Mouse (Mus musculus) stomach, postnatal 0 days (tissue): Measurements from ENCODE around the gene Ccdc149. TPM values are rescaled to one million over a fixed set of nuclear protein-coding genes. Genes with fewer than 3 reads are reported as not detected.

Experiments used
- ATAC-seq: fragments of 200-750 bp; cut with Nextera tagmentation; 2 replicates; pipeline ENCODE4 v1.8.0; 2017; ENCODE audit not compliant: low FRiP score, low TSS enrichment
- DNase-seq: peaks from one replicate; pipeline ENCODE4 v3.0.0-alpha.2; 2016; ENCODE audit warnings: low spot score
- H3K27ac ChIP-seq: fragments of 300-500 bp; sonication (generic); replicated peaks from 2 replicates; pipeline ENCODE4 v1.5.1; 2014; ENCODE audit warnings: mild to moderate bottlenecking, control low read depth
- H3K27me3 ChIP-seq: fragments of 300-500 bp; sonication (generic); 2 replicates; pipeline ENCODE4 v1.6.1; 2014; ENCODE audit warnings: low read length; ENCODE audit not compliant: control insufficient read depth, insufficient read depth
- H3K36me3 ChIP-seq: fragments of 300-500 bp; sonication (generic); 2 replicates; pipeline ENCODE4 v1.6.1; 2014; ENCODE audit warnings: low read length, mixed read lengths; ENCODE audit not compliant: control insufficient read depth, insufficient read depth
- H3K4me1 ChIP-seq: fragments of 300-500 bp; sonication (generic); replicated peaks from 2 replicates; pipeline ENCODE4 v1.6.1; 2014; ENCODE audit warnings: antibody characterized with exemption; ENCODE audit not compliant: control insufficient read depth, insufficient read depth
- H3K4me2 ChIP-seq: fragments of 300-500 bp; sonication (generic); replicated peaks from 2 replicates; pipeline ENCODE4 v1.6.1; 2014; ENCODE audit warnings: low read depth, mild to moderate bottlenecking, control low read depth, moderate library complexity
- H3K4me3 ChIP-seq: fragments of 300-500 bp; sonication (generic); 2 replicates; pipeline ENCODE4 v1.5.1; 2014; ENCODE audit warnings: low read depth, low read length, control low read depth
- H3K9ac ChIP-seq: fragments of 300-500 bp; sonication (generic); 2 replicates; pipeline ENCODE4 v1.6.1; 2014; ENCODE audit warnings: mild to moderate bottlenecking, low read length, control low read depth, mixed read lengths
- H3K9me3 ChIP-seq: fragments of 300-500 bp; sonication (generic); 2 replicates; pipeline ENCODE4 v1.6.1; 2016; ENCODE audit warnings: low read length; ENCODE audit not compliant: control insufficient read depth
- CTCF ChIP-seq: IDR thresholded peaks from 2 replicates; pipeline ENCODE4 v1.5.1; 2016; ENCODE audit warnings: antibody characterized with exemption, low read depth, mild to moderate bottlenecking, moderate library complexity
- EP300 ChIP-seq: optimal IDR thresholded peaks from 2 replicates; pipeline ENCODE3; 2016; ENCODE audit warnings: antibody characterized with exemption
- WGBS: fragments of 180-500 bp; shearing (Covaris S2); extraction: QIAGEN DNeasy Blood & Tissue Kit; methylation state at CpG from one replicate; pipeline ENCODE4 v1.1.7; 2014; 5-methylcytosine and 5-hydroxymethylcytosine counted together
- polyA plus RNA-seq: library from polyadenylated mRNA; unstranded; fragments of >200 nt; fragmentation: Nextera tagmentation; extraction: Ambion mirVana; gene quantifications from 2 replicates; pipeline ENCODE4 v1.2.1, GENCODE M21; 2015

Ccdc149 gene
- polyA plus RNA-seq, 1 experiment from 2014 or later: 3.4 TPM

DNA sequence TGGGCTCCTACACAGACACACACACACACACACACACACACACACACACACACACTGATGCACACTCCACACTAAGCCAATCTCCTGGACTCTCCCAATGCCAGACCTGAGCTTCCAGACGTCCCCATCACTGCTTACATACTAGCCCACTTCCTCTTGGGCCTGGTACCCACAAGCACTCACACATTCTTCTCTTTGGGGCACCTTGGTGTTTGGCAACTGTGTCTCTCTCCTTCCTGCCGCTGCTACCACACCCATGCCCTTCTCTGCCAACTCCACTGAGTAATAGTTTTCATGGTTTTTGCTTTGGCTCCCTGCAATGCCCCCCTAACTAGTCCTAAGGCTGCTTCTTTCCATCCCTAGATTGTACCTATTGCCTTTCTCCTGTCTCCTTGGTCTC, 104.7 kb downstream of the Ccdc149 start:
- no peak overlapping the region for H3K9ac ChIP-seq
- no peaks in the 10 kb centered on the region for H3K27me3 ChIP-seq
- no peaks in the 10 kb centered on the region for H3K36me3 ChIP-seq
- H3K4me1 ChIP-seq: no peaks in the 10 kb centered on the region
- no peak for DNase-seq
- WGBS: 71% methylated on average over 2 of the region's 2 CpGs
- no peak overlapping the region for H3K4me3 ChIP-seq
- H3K4me2 ChIP-seq: no peak overlapping the region
- no peak overlapping the region for H3K27ac ChIP-seq
- H3K9me3 ChIP-seq: no peaks in the 10 kb centered on the region
- TF ChIP-seq EP300 (no peak), CTCF (no peak)
- ATAC-seq: no peak

DNA sequence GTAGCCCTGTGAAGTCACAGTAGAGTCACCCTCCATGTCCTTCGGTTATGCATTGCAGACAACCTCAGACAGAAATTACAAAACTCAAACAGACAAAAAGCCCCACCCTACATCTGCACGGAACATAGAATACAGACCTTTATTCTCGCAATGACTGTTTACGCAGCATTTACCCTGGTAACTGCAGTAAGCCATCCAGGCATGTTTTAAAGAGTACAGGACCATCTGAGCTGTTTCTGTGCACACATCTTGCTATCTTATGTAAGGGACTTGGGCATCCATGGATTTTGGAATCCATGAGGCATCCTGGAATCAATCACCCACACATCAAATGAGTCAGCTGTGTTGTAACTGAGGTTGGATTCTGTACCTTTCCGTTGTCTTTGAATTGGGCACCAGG, 105.4 kb downstream of the Ccdc149 start:
- Histone ChIP-seq H3K36me3 (no peaks in the 10 kb centered on the region), H3K9ac (no peak overlapping the region), H3K9me3 (no peaks in the 10 kb centered on the region), H3K27me3 (no peaks in the 10 kb centered on the region), H3K4me1 (no peaks in the 10 kb centered on the region), H3K4me2 (no peak overlapping the region), H3K27ac (no peak overlapping the region), H3K4me3 (no peak overlapping the region)
- WGBS: 79% methylated on average over 5 of the region's 5 CpGs
- DNase-seq (no peak), ATAC-seq (no peak)
- TF ChIP-seq EP300: no peak
- TF ChIP-seq CTCF: no peak

DNA sequence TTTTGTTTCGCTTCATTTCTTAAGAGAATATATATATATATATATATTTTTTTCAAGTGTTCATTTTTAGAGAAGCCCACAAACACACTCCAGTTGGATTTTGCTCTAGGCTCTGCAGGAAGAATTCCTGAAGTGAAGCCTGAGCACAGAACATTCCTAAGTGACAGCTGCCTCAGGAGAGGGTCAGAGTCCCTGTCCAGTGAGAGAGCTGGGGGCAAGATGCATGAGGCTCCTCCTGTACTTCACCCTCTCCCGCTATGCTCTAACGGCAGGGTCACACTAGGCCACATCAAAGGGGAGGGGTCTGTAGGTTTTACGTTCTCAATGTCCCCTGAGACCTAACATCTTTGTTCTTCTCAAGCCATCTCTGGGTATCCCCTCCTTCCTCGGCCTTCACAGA, 106.8 kb downstream of the Ccdc149 start:
- WGBS: 66% methylated on average over 5 of the region's 5 CpGs
- Histone ChIP-seq H3K36me3 (no peaks in the 10 kb centered on the region), H3K4me2 (no peak overlapping the region), H3K4me3 (no peak overlapping the region), H3K27ac (no peak overlapping the region), H3K9me3 (no peaks in the 10 kb centered on the region), H3K9ac (no peak overlapping the region), H3K27me3 (no peaks in the 10 kb centered on the region), H3K4me1 (no peaks in the 10 kb centered on the region)
- DNase-seq (no peak), ATAC-seq (no peak)
- TF ChIP-seq CTCF: no peak
- TF ChIP-seq EP300: no peak

DNA sequence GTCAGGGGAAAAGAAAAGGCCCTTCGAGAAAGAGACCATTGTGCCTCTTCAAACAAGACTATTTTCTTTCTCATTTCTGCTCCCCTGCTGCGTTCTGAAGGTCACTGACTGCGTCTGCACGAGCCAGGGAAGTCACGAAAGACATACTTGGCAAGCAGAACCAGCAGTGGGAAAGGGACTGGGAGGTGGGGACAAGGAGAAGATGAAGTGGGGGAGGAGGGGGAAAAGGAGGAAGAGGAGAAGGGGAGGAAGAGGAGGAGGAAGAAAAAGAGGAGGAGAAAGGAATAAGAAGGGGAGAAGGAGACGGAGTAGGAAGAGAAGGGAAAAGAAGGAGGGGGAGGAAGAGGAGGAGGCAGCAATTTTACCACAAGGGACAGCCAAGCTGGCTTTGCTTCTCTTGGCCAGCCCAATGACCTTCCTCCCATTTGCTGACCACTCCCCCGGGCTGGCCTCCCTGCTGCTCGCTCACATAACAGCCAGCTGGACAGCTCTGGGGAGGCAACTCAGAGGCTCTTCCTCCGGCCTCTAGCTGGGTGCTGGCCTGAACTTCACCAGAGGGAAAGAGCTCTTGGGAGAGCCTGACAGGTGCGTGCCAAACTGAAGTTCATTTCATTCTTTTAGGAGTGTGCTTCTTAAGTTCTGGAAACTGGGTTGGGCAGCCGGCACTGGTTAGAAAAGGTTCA, 107.7 kb downstream of the Ccdc149 start, which contains the start of gene Sod3:
Gene Sod3 (plus strand): TSS at position 324 of the 683 bp plus-strand sequence.
- Histone ChIP-seq H3K27me3 (no peaks in the 10 kb centered on the region), H3K9ac (no peak within 1 kb of the TSS), H3K4me2 (peak within 1 kb of the TSS; percentile 11), H3K27ac (no peak within 1 kb of the TSS), H3K4me1 (no peaks in the 10 kb centered on the region), H3K9me3 (no peaks in the 10 kb centered on the region), H3K36me3 (no peaks in the 10 kb centered on the region), H3K4me3 (no peak within 1 kb of the TSS)
- WGBS: 19% methylated on average over 11 of the region's 11 CpGs
- ATAC-seq: peak; percentile 56; the same call in 1 of the 2 replicates
- TF ChIP-seq EP300: no peak
- no peak for TF ChIP-seq CTCF
- peak; percentile 32 for DNase-seq

DNA sequence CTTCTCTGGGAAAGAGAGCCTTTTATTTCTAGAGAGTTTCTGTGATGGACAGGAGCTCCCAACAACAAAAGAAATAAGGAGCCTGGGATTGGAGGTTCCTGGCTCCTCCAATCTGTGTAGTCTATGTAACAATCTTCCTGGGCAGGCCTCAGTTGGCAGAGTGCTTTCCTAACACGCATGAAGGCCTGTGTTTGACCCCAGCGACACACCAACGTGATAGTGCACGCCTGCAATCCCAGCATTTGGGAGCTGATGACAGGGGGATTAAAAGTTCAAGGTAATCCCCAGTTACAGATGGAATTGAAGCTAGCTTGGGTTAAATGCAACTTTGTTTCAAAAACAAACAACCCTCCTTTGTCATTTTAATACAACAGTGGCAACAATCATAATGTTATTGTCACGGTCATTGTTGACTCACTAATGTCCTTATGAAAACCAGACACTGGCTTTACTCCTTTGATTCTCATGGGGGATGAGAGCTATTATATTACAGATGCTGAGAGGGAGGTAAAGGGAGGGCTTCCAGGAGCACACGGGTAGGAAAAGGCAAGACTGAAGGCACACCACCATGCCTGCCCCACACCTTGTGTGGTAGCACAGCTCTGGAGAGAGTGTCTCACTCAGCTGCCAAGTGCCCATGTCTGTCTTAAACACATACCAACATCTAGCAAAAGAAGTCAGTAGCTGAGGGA, 108.4 kb downstream of the Ccdc149 start:
- ATAC-seq (no peak), DNase-seq (no peak)
- Histone ChIP-seq H3K9me3 (no peaks in the 10 kb centered on the region), H3K9ac (no peak overlapping the region), H3K27ac (no peak overlapping the region), H3K4me1 (no peaks in the 10 kb centered on the region), H3K27me3 (no peaks in the 10 kb centered on the region), H3K36me3 (no peaks in the 10 kb centered on the region), H3K4me3 (no peak overlapping the region), H3K4me2 (no peak overlapping the region; the same call in 1 of the 2 replicates)
- 64% methylated on average over 6 of the region's 6 CpGs for WGBS
- TF ChIP-seq CTCF (no peak), EP300 (no peak)
